Comparison of ENCODE assay signal across 7 mouse cellular contexts in genomic region chr4:89524260-89525200, GRCm38 (mm10).
DNase-seq lines count a peak whose midpoint lies in the region; ATAC-seq lines count a peak whose summit lies in the region.

No protein-coding gene starts in this region.

- H3K9ac ChIP-seq in intestine, embryonic 15.5 days: no peak overlapping the region; the same call in 1 of the 2 replicates
- peak overlapping the region; percentile 51; the same call in 1 of the 2 replicates for H3K9ac ChIP-seq in midbrain, embryonic 11.5 days (ENCODE audit: low read length)

- WGBS in intestine, embryonic 15.5 days: 1% methylated on average over 40 of the region's 40 CpGs
- 2% methylated on average over 40 of the region's 40 CpGs for WGBS in limb, embryonic 10.5 days
- 1% methylated on average over 40 of the region's 40 CpGs for WGBS in midbrain, embryonic 11.5 days

- H3K27ac ChIP-seq in intestine, embryonic 15.5 days: no peak overlapping the region
- H3K27ac ChIP-seq in limb, embryonic 10.5 days: no peak overlapping the region
- no peak overlapping the region for H3K27ac ChIP-seq in midbrain, embryonic 11.5 days (ENCODE audit: low read depth, low read length)

- H3K4me2 ChIP-seq in intestine, embryonic 15.5 days (replicated peaks): peak overlapping the region; percentile 71
- peak overlapping the region; percentile 77 for H3K4me2 ChIP-seq in midbrain, embryonic 11.5 days

- peak overlapping the region; percentile 39 for H3K4me3 ChIP-seq in intestine, embryonic 15.5 days (replicated peaks)
- peak overlapping the region; percentile 52 for H3K4me3 ChIP-seq in limb, embryonic 10.5 days
- peak overlapping the region; percentile 42 for H3K4me3 ChIP-seq in midbrain, embryonic 11.5 days (ENCODE audit: low read depth, low read length)

- peaks cover 28% of the 10 kb centered on the region for H3K27me3 ChIP-seq in intestine, embryonic 15.5 days (replicated peaks)
- peaks cover 68% of the 10 kb centered on the region for H3K27me3 ChIP-seq in limb, embryonic 10.5 days (ENCODE audit: low read depth, poor library complexity, severe bottlenecking)
- peaks cover 15% of the 10 kb centered on the region for H3K27me3 ChIP-seq in midbrain, embryonic 11.5 days (ENCODE audit: control insufficient read depth, insufficient read depth, low read length)

- no peaks in the 10 kb centered on the region for H3K9me3 ChIP-seq in intestine, embryonic 15.5 days
- H3K9me3 ChIP-seq in limb, embryonic 10.5 days (replicated peaks): no peaks in the 10 kb centered on the region
- H3K9me3 ChIP-seq in midbrain, embryonic 11.5 days (ENCODE audit: control insufficient read depth, low read length): no peaks in the 10 kb centered on the region

- DNase-seq in adrenal gland, postnatal 10 days: peak; percentile 72
- DNase-seq in embryo, embryonic 11.5 days (ENCODE audit: low read depth, low spot score): peak; percentile 61
- DNase-seq in gastrocnemius, postnatal 36 days: peak; percentile 15 to 31
- DNase-seq in limb, embryonic 10.5 days (ENCODE audit: low spot score): peak; percentile 78
- DNase-seq in midbrain, embryonic 11.5 days (ENCODE audit: low spot score, missing footprints): peak; percentile 97
- peak; percentile 50 for DNase-seq in skeletal muscle tissue, adult 2 months (ENCODE audit: low read depth, low spot score)

- H3K36me3 ChIP-seq in intestine, embryonic 15.5 days: no peaks in the 10 kb centered on the region
- no peaks in the 10 kb centered on the region for H3K36me3 ChIP-seq in limb, embryonic 10.5 days
- no peaks in the 10 kb centered on the region for H3K36me3 ChIP-seq in midbrain, embryonic 11.5 days (ENCODE audit: control insufficient read depth, insufficient read depth, low read length)

- intact Hi-C loops in gastrocnemius, postnatal 36 days (cut with DNase I): loop anchor here (2.0 to 10.0 kb wide), 3 partner anchors 232 to 650 kb away; partner anchors contain the start of gene Cdkn2a

- peak; percentile 82 for ATAC-seq in intestine, embryonic 15.5 days
- peak; percentile 81 for ATAC-seq in midbrain, embryonic 11.5 days (ENCODE audit: low FRiP score)

- H3K4me1 ChIP-seq in intestine, embryonic 15.5 days (replicated peaks): no peaks in the 10 kb centered on the region
- H3K4me1 ChIP-seq in limb, embryonic 10.5 days: 0 out of 2 replicates have a peak, but pooled peaks cover 8% of the 10 kb centered on the region
- no peaks in the 10 kb centered on the region for H3K4me1 ChIP-seq in midbrain, embryonic 11.5 days (ENCODE audit: control insufficient read depth, insufficient read depth, low read length)

Comparison
In these comparisons a context has a peak if more than half of its experiments do, and no peak if none do; other contexts are left out.
1. DNase-seq: peak in every context shown above with its lines; median percentile 97 in midbrain, embryonic 11.5 days; 78 in limb, embryonic 10.5 days; 72 in adrenal gland, postnatal 10 days; 61 in embryo, embryonic 11.5 days; 50 in skeletal muscle tissue, adult 2 months; 23 in gastrocnemius, postnatal 36 days.